Mouse (Mus musculus): Measurements from ENCODE around the gene Micu1. TPM values are rescaled to one million over a fixed set of nuclear protein-coding genes. Genes with fewer than 3 reads are reported as not detected.
A peak's percentile ranks its signal among the peaks of the same experiment; 100 is the strongest.

The Micu1 gene
- polyA plus RNA-seq, 1 experiment from 2014 or later = 78.4 TPM

GRCm38 (mm10) chr10:59841434-59841833 lies 139.2 kb downstream of the Micu1 start:
- Histone ChIP-seq H3K27me3 (ENCODE audit: control insufficient read depth, insufficient read depth, low read depth, low read length) (no peaks in the 10 kb centered on the region), H3K9ac (ENCODE audit: low read depth, low read length) (no peak overlapping the region), H3K4me3 (ENCODE audit: low read depth, low read length) (no peak overlapping the region), H3K9me3 (replicated peaks; ENCODE audit: control insufficient read depth, low read length, poor library complexity, severe bottlenecking) (no peaks in the 10 kb centered on the region), H3K36me3 (ENCODE audit: control insufficient read depth, insufficient read depth, low read length) (no peaks in the 10 kb centered on the region), H3K4me2 (ENCODE audit: low read length) (no peak overlapping the region), H3K27ac (ENCODE audit: low read length) (no peak overlapping the region), H3K4me1 (ENCODE audit: control insufficient read depth, insufficient read depth, low read length) (no peaks in the 10 kb centered on the region)
- no peak for ATAC-seq
- WGBS = 93% methylated on average over 8 of the region's 8 CpGs

- no peaks in the 10 kb centered on the region for H3K4me1 ChIP-seq (ENCODE audit: control insufficient read depth, insufficient read depth, low read length)
- 49% methylated on average over 5 of the region's 5 CpGs for WGBS
These were observed 140.8 kb downstream of the Micu1 start for GRCm38 (mm10) chr10:59843125-59843524.

GRCm38 (mm10) chr10:59844686-59845085 lies 142.4 kb downstream of the Micu1 start:
- Histone ChIP-seq H3K9me3 (replicated peaks; ENCODE audit: control insufficient read depth, low read length, poor library complexity, severe bottlenecking) (no peaks in the 10 kb centered on the region), H3K27ac (ENCODE audit: low read length) (no peak overlapping the region), H3K4me2 (ENCODE audit: low read length) (no peak overlapping the region), H3K4me3 (ENCODE audit: low read depth, low read length) (no peak overlapping the region), H3K36me3 (ENCODE audit: control insufficient read depth, insufficient read depth, low read length) (no peaks in the 10 kb centered on the region), H3K27me3 (ENCODE audit: control insufficient read depth, insufficient read depth, low read depth, low read length) (no peaks in the 10 kb centered on the region), H3K9ac (ENCODE audit: low read depth, low read length) (no peak overlapping the region), H3K4me1 (ENCODE audit: control insufficient read depth, insufficient read depth, low read length) (no peaks in the 10 kb centered on the region)
- ATAC-seq = no peak
- 81% methylated on average over 9 of the region's 9 CpGs for WGBS

More at GRCm38 (mm10) chr10:59843125-59843524, 140.8 kb downstream of the Micu1 start:
- Histone ChIP-seq H3K27ac (ENCODE audit: low read length) (no peak overlapping the region), H3K9me3 (replicated peaks; ENCODE audit: control insufficient read depth, low read length, poor library complexity, severe bottlenecking) (no peaks in the 10 kb centered on the region), H3K36me3 (ENCODE audit: control insufficient read depth, insufficient read depth, low read length) (no peaks in the 10 kb centered on the region), H3K4me2 (ENCODE audit: low read length) (no peak overlapping the region), H3K4me3 (ENCODE audit: low read depth, low read length) (no peak overlapping the region), H3K9ac (ENCODE audit: low read depth, low read length) (no peak overlapping the region), H3K27me3 (ENCODE audit: control insufficient read depth, insufficient read depth, low read depth, low read length) (no peaks in the 10 kb centered on the region)
- ATAC-seq = no peak

- WGBS = 76% methylated on average over 6 of the region's 6 CpGs
- Histone ChIP-seq H3K36me3 (ENCODE audit: control insufficient read depth, insufficient read depth, low read length) (no peaks in the 10 kb centered on the region), H3K27me3 (ENCODE audit: control insufficient read depth, insufficient read depth, low read depth, low read length) (no peaks in the 10 kb centered on the region), H3K9me3 (replicated peaks; ENCODE audit: control insufficient read depth, low read length, poor library complexity, severe bottlenecking) (no peaks in the 10 kb centered on the region), H3K4me2 (ENCODE audit: low read length) (no peak overlapping the region), H3K4me3 (ENCODE audit: low read depth, low read length) (no peak overlapping the region), H3K9ac (ENCODE audit: low read depth, low read length) (no peak overlapping the region), H3K27ac (ENCODE audit: low read length) (no peak overlapping the region), H3K4me1 (ENCODE audit: control insufficient read depth, insufficient read depth, low read length) (no peaks in the 10 kb centered on the region)
- no peak for ATAC-seq
These were observed 144.1 kb downstream of the Micu1 start for GRCm38 (mm10) chr10:59846416-59846815.

GRCm38 (mm10) chr10:59848079-59848877 lies 146.0 kb downstream of the Micu1 start:
- Histone ChIP-seq H3K36me3 (ENCODE audit: control insufficient read depth, insufficient read depth, low read length) (no peaks in the 10 kb centered on the region), H3K27ac (ENCODE audit: low read length) (no peak overlapping the region), H3K4me1 (ENCODE audit: control insufficient read depth, insufficient read depth, low read length) (no peaks in the 10 kb centered on the region), H3K9ac (ENCODE audit: low read depth, low read length) (no peak overlapping the region), H3K4me3 (ENCODE audit: low read depth, low read length) (no peak overlapping the region), H3K4me2 (ENCODE audit: low read length) (no peak overlapping the region), H3K9me3 (replicated peaks; ENCODE audit: control insufficient read depth, low read length, poor library complexity, severe bottlenecking) (no peaks in the 10 kb centered on the region), H3K27me3 (ENCODE audit: control insufficient read depth, insufficient read depth, low read depth, low read length) (no peaks in the 10 kb centered on the region)
- no peak for ATAC-seq
- 81% methylated on average over 11 of the region's 11 CpGs for WGBS

- H3K9ac ChIP-seq (ENCODE audit: low read depth, low read length) = no peak overlapping the region
- 0 out of 2 replicates have a peak, but pooled peaks have one; percentile 21 for ATAC-seq
- H3K36me3 ChIP-seq (ENCODE audit: control insufficient read depth, insufficient read depth, low read length) = no peaks in the 10 kb centered on the region
- H3K27me3 ChIP-seq (ENCODE audit: control insufficient read depth, insufficient read depth, low read depth, low read length) = no peaks in the 10 kb centered on the region
- no peak overlapping the region for H3K4me2 ChIP-seq (ENCODE audit: low read length)
- no peak overlapping the region for H3K27ac ChIP-seq (ENCODE audit: low read length)
- H3K4me3 ChIP-seq (ENCODE audit: low read depth, low read length) = no peak overlapping the region
- no peaks in the 10 kb centered on the region for H3K9me3 ChIP-seq (replicated peaks; ENCODE audit: control insufficient read depth, low read length, poor library complexity, severe bottlenecking)
- H3K4me1 ChIP-seq (ENCODE audit: control insufficient read depth, insufficient read depth, low read length) = no peaks in the 10 kb centered on the region
- WGBS = 68% methylated on average over 9 of the region's 9 CpGs
These were observed 146.7 kb downstream of the Micu1 start for GRCm38 (mm10) chr10:59848953-59849352.

- no peak for ATAC-seq
- Histone ChIP-seq H3K9me3 (replicated peaks; ENCODE audit: control insufficient read depth, low read length, poor library complexity, severe bottlenecking) (no peaks in the 10 kb centered on the region), H3K27ac (ENCODE audit: low read length) (no peak overlapping the region), H3K4me1 (ENCODE audit: control insufficient read depth, insufficient read depth, low read length) (no peaks in the 10 kb centered on the region), H3K36me3 (ENCODE audit: control insufficient read depth, insufficient read depth, low read length) (no peaks in the 10 kb centered on the region), H3K4me3 (ENCODE audit: low read depth, low read length) (no peak overlapping the region), H3K9ac (ENCODE audit: low read depth, low read length) (no peak overlapping the region), H3K4me2 (ENCODE audit: low read length) (no peak overlapping the region), H3K27me3 (ENCODE audit: control insufficient read depth, insufficient read depth, low read depth, low read length) (no peaks in the 10 kb centered on the region)
- WGBS = 83% methylated on average over 7 of the region's 7 CpGs
These were observed 147.1 kb downstream of the Micu1 start for GRCm38 (mm10) chr10:59849371-59849770.

- Histone ChIP-seq H3K4me2 (ENCODE audit: low read length) (no peak overlapping the region), H3K27me3 (ENCODE audit: control insufficient read depth, insufficient read depth, low read depth, low read length) (no peaks in the 10 kb centered on the region), H3K4me1 (ENCODE audit: control insufficient read depth, insufficient read depth, low read length) (no peaks in the 10 kb centered on the region), H3K27ac (ENCODE audit: low read length) (no peak overlapping the region), H3K9me3 (replicated peaks; ENCODE audit: control insufficient read depth, low read length, poor library complexity, severe bottlenecking) (no peaks in the 10 kb centered on the region), H3K9ac (ENCODE audit: low read depth, low read length) (no peak overlapping the region), H3K4me3 (ENCODE audit: low read depth, low read length) (no peak overlapping the region), H3K36me3 (ENCODE audit: control insufficient read depth, insufficient read depth, low read length) (no peaks in the 10 kb centered on the region)
- ATAC-seq = no peak
- WGBS = 91% methylated on average over 5 of the region's 5 CpGs
These were observed 154.9 kb downstream of the Micu1 start for GRCm38 (mm10) chr10:59857157-59857556.

GRCm38 (mm10) chr10:59860684-59861083 lies 158.4 kb downstream of the Micu1 start:
- no peak for ATAC-seq
- H3K4me2 ChIP-seq (ENCODE audit: low read length) = no peak overlapping the region
- H3K4me3 ChIP-seq (ENCODE audit: low read depth, low read length) = no peak overlapping the region
- 86% methylated on average over 9 of the region's 9 CpGs for WGBS
- no peaks in the 10 kb centered on the region for H3K36me3 ChIP-seq (ENCODE audit: control insufficient read depth, insufficient read depth, low read length)
- H3K4me1 ChIP-seq (ENCODE audit: control insufficient read depth, insufficient read depth, low read length) = peaks cover 9% of the 10 kb centered on the region
- no peak overlapping the region for H3K9ac ChIP-seq (ENCODE audit: low read depth, low read length)
- H3K27me3 ChIP-seq (ENCODE audit: control insufficient read depth, insufficient read depth, low read depth, low read length) = no peaks in the 10 kb centered on the region
- no peak overlapping the region for H3K27ac ChIP-seq (ENCODE audit: low read length)
- H3K9me3 ChIP-seq (replicated peaks; ENCODE audit: control insufficient read depth, low read length, poor library complexity, severe bottlenecking) = no peaks in the 10 kb centered on the region
